Mouse (Mus musculus): Measurements from ENCODE around the gene Clic1. TPM values are rescaled to one million over a fixed set of nuclear protein-coding genes. Genes with fewer than 3 reads are reported as not detected.

The Clic1 gene
- total RNA-seq, 2 experiments from 2014 or later: 10.9 to 12.0 TPM

DNA sequence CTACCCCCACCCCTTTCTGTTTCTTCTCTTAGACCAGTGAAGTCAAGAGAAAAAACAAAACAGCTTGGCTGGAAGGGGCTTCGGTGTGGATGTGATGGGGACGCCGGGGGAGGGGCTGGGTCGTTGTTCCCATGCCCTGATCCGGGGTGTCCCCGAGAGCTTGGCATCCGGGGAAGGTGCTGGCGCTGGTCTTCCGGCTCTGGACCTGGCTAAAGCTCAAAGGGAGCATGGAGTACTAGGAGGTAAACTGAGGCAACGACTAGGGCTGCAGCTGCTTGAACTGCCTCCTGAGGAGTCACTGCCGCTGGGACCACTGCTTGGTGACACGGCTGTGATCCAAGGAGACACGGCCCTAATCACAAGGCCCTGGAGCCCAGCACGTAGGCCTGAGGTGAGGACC is 10.3 kb downstream of the Clic1 start:
- intact Hi-C loops (cut with DNase I): no loop called here
- DNase-seq: no peak

DNA sequence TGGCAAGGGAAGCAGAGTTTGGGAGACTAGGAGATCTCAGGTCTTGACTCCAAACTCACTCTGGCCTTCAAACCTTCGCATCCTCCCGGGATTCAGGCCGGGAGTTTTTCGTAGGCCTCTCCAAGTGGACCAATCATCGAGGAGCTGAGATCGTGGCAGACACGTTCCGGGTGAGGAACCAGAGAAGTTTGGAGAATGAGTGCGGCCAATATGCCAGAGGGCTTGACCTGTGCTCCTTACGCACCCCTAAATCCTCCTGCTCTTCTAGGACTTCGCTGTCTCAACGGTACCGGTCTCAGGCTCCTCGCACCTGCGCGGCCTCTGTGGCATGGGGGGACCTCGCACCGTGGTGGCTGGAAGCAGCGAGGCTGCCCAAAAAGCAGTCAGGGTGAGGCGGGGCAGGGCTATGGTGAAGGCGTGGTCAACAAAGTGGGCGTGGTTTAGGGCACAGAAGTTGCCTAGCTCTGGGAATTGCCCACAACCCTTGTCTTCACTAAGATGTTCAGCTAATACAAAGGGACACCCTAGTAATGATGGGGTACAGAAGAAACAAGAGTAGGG is 11.1 kb downstream of the Clic1 start:
- intact Hi-C loops (cut with DNase I): no loop called here
- no peak for DNase-seq

DNA sequence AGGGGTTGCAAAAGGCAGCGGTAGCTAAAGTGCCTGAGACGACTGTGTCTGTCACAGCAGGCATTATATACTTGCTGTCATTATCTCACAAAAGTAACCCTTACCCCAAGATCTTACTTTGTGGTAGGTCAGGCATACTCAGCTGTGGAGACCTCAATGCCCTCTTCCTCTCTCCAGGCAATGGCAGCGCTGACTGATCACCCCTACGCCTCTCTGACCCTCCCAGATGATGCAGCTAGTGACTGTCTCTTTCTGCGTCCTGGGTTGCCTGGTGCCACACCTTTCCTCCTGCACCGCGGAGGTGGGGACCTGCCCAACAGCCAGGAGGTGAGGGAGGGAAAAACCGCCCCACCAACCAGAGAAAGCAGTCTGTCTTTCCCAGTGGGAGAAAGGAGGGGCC is 11.5 kb downstream of the Clic1 start:
- intact Hi-C loops (cut with DNase I): no loop called here
- no peak for DNase-seq

DNA sequence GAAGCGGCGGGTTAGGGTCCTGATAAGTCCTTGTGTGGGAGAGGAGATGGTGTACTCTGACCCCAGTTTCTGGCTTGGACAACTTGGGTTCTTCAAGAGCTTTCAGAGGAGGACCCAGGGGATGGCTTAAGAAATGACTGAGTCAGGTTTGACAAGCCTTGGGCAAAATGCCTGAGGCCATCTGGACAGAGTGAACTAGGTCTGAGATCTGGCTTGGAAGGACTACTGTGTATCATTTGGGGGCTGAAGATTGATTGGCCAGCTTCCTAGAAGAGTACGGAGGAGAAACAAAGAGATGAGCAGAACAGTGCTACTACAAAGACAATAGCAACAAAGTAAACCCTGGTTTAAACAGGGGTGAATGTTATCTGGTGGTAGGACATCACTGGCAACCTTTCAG is 13.7 kb downstream of the Clic1 start:
- DNase-seq: no peak
- intact Hi-C loops (cut with DNase I): no loop called here

DNA sequence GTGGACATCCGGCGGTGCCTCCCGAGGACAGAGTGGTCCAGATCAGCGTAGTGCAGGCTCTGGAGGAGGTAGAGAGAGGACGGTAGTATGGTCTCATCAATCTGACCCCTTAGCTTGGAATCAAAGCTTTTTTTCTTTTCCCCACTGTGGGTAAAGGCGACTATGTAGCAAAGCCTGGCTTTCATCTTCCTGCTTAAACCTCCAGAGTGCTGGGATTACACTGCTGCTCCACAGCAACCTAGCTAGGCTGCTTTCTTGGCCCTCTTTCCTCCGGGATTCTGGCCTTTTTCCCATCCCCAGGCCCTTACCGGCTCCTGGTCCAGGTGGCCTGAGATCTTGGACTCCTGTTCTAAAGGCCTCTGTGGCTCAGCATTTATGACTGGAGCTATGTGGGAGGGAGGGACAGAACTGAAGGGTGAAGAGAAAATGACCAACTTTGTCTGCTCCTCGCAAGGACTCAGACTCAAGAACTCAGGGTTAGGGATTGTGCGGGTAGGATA is 14.7 kb downstream of the Clic1 start:
- DNase-seq: no peak
- intact Hi-C loops (cut with DNase I): no loop called here

DNA sequence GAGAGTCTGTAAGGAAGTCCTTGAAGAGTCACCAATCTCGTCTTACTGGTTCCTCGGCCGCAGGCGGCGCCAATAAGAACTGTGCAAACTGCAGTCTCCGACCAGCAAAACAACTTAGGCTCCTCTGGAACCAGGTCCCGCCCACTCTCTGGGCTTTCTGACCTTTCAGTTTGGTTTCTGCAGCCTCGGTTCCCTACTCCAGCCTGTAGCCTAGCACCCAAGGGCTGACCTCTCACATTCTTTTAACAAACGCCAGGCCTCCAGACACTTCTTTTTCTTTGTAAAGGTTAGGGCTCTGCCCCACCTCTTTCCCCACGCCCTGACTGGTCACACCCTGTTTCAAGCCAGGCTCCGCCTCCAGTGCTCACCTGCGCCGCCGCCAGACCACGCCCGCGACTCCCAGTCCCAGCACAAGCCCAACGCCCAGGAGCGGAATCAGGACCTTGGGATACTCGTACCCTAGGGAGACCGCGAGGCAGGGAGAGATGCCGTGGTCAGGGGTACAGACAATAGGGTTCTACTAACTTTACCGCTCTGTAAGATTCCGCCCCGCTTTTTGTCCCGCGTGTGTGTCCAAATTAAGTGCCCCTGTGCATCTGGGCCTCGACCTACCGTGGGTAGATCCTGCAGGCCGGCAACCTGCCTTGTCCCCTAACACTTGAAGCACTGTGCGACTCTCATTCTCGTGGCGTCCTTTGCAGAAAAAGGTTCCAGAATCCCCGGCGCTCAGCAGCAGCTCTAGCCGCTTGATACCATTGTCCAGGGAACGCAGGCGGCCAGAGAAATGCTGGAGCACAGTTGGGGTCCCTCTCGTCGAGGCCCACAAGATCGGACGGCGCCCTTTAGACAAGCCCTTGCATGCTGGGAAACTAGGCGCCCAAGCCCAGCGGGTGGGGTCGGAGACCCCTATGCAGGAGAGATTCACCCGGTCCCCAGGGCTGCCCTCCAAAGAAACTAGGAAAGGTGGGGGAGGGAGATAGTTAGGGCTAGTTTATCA is 15.5 kb downstream of the Clic1 start, which contains the start of gene Ly6g6c:
Gene Ly6g6c, plus strand, starts transcription at position 438 of the 997 bp plus-strand sequence.
- no peak for DNase-seq
- intact Hi-C loops (cut with DNase I): no loop called here

DNA sequence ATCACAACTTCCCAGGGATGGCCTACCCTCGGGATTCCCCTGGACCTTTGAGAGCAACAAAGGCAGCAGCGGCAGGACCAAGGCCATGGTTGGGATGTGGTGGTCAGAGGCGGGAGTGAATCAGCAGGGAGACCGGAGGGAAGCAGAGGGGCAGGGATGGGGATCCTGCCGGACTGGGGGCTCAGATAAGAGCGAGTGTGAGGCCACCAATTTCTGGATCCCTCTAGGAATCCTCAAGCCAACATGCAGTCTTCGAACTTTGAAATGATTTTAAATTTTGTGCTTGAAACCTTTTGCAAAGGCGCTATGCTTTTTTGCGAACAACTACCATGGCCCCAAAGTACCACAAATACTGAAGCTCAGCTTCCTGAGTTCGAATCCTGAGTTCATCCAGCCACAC is 16.3 kb downstream of the Clic1 start, which contains the start of gene Mpig6b:
Gene Mpig6b, minus strand, starts transcription at position 101 of the 400 bp plus-strand sequence.
- DNase-seq: no peak
- intact Hi-C loops (cut with DNase I): no loop called here

DNA sequence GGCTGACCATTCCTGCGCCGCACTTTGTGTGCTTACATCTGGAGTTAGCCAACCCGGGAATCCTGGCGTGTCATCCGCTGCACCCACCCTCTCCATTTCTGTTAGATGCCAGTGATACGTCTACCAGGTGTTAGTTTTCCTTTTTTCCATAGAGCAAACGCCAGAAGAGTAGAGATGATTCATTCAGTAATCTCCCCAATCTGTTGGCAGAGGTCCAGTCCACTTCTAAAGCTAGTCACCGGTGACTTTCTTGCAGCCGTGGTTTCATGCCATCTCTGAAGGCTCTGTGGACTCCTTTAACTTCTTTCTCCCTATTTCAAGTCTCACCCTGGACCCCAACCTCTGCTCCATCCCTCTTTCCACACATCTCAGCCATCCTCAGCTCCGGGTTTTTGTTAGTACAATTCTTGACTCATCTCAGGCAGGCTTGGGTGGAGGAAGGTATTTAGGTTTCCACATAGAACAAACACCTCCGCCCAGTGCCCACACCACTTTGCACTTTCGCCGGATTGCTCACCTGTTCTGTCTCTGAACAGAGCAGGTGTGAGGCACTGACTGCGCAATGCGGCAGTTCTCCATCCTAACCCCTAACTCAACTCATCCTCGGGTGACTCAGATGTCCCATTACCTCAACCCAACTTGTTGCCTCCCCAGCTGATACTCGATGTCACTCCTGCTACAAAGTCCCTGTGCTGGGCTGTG is 18.6 kb downstream of the Clic1 start:
- intact Hi-C loops (cut with DNase I): no loop called here
- DNase-seq: no peak

DNA sequence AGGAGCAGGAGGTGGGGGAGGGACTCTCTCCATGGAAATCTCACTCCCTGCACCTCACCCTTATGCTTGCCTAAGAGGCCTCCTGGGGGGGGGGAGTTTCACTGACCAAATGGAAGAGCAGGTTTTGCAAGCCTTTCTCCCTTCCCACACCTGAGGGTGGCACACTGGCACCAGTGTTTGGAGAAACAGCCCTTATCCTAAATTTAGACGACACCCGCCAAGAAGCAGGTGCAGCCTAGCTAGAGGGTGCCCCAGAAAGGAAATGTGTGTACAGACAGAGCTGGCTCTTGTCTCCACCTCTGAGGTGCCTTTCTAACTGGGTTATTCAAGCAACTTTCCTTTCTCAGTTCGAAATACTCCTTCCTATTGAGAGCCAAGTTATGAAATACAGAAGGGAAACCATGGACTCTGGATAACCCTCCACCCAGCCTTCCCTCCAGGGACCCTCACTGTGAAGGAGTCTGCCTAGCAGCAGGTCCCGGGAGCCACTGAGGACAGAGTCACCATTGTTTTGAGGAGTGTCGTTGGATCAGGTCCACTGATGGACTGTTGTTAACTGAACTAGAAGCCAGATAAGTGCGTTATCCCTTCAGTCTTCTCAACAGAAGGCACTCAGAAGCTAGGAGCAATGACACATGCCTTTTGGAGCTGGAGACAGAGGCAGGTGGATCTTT is 20.9 kb downstream of the Clic1 start:
- DNase-seq: no peak
- intact Hi-C loops (cut with DNase I): loop anchor here (2.0 kb wide), 1 partner anchor 36 kb away; no protein-coding TSS in a partner anchor

DNA sequence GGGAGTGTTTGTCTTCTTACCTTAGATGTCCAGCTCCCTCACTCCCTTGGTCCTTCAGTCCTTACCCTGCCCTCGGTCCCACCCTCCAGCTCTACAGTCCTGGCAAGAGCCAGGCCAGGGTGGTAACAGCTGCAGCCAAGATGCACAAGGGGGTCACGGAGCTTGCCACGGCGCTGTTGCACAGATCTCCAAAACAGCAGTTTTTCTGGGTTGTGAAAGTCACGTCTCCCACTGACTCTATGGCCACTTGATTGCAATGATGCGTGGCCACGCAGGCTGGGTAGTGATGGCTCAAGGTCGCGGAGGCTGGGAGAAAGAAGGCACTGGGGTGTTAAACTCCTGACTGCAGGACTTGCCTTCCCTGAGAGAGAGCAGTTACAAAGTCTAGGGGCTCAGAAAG is 21.7 kb downstream of the Clic1 start:
- no peak for DNase-seq

DNA sequence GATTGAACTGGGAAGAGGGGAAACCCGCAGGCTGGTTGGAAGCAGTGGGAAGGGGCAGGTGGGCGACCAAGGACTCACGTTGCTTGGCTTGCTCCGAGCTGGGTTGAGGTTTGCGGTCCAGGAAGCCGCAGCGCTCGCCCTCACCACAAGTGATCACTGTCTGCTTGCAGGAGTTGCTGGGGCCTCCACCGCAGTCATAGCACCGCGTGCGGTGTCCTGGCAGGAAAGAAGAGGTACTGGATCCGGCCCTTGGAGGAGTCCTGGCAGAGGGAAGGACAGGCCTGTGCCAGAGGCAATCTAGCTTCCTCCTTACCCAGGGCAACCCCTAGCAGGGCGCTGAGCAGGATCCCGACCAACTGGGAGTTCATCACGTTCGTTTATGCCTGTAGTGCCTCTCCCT is 24.3 kb downstream of the Clic1 start:
- no peak for DNase-seq
- intact Hi-C loops (cut with DNase I): no loop called here

More for the DNA sequence above, 21.7 kb downstream of the Clic1 start:
- intact Hi-C loops (cut with DNase I): loop anchor here (2.0 kb wide), 1 partner anchor 35 kb away; no protein-coding TSS in a partner anchor

DNA sequence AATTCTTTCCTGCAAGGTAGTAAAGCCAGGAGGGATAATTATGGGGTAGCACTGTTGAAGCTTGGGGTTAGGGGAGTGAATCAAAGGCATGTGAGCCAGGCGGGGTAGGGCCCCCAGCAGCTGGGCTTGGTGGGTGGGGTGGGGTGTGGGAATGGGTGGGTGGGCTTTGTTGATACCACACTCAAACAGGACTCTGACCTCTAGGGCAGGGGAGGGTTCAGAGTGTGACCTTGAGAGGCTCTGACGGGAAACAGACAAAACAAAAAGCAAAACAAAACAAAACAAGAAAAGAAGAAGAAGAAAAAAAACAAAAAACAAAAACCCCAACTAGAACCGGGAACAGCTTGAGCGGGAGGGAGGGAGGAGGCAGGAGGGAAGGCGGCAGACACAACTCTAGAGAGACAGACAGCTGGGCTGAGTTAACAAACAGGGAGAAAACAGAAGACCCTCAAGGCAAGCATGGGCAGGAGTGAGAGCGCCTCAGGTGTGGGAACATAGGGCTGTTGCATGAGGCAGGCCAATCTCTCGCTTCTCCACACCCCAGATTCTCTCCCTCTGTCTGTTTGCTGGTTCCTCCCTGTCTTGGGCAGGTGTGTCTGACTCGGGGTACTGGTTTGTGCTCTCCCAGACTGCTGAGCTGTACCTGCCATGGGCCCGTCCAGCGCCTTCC is 26.9 kb downstream of the Clic1 start, which contains the start of gene Ly6g6e:
Gene Ly6g6e, plus strand, starts transcription at position 396 of the 670 bp plus-strand sequence.
- no peak for DNase-seq
- intact Hi-C loops (cut with DNase I): no loop called here

DNA sequence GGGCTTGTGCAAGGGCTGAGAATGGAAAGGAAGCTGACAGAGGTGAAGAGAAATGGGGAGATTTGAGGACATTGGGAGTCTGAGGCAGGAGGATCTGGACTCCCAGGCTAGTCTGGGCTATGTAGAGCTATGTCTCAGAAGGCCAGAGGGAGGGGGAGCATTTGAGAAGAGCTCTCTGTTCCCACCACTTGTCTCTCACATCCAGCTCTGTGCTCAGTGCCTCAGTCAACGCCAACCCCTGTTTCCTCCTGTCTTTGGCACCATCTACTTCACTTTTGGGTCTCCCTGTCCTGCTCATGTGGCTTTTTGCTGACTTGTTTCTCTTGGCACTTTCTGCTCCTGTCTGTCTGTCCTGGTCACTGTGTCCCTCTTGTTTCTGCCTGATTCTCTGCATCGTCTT is 27.5 kb downstream of the Clic1 start:
- intact Hi-C loops (cut with DNase I): no loop called here
- DNase-seq: no peak

DNA sequence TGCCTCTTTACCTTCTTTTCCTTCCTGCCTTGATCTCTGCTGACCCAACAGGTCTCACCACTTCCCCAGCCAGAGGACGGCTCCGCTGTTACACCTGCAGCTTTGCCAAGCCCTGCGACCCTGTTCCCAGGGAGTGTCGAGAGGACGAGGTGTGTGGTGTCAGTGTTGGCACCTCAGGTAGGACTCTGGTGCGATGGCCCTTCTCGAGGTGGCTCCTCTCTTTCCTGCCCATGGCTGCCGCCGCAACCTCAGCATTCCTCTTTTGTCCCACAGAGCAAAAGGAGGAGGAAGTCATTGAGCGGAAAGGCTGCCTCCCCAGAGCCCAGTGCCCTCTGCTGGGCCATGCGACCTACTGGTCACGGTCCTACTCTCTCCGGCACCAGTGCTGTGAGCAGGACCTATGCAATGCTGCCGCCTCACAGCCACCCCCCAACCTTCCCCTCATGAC is 28.0 kb downstream of the Clic1 start, which contains the start of gene Ly6g6d:
Gene Ly6g6d, minus strand, starts transcription at position 280 of the 448 bp plus-strand sequence.
- DNase-seq: no peak
- intact Hi-C loops (cut with DNase I): no loop called here

DNA sequence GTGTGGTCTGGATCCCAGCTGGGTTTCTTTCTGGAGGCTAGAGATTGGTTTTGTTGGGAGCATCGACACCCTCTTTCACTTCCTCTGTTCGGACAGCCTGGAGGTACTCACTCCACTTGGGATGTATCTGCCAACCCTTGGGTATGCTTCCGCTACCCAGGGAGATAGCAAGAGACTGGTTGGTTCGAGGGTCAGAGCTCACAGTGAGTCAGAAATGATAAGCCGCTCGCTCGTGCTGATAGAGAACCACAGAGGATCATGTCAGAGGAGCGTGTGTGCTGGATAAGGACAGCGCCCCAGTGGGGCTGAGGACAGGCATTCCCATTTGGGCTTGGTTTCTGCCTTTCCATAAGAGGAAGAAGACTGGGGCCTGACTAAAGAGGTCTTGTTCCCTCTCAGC is 30.0 kb downstream of the Clic1 start:
- intact Hi-C loops (cut with DNase I): no loop called here
- DNase-seq: no peak

DNA sequence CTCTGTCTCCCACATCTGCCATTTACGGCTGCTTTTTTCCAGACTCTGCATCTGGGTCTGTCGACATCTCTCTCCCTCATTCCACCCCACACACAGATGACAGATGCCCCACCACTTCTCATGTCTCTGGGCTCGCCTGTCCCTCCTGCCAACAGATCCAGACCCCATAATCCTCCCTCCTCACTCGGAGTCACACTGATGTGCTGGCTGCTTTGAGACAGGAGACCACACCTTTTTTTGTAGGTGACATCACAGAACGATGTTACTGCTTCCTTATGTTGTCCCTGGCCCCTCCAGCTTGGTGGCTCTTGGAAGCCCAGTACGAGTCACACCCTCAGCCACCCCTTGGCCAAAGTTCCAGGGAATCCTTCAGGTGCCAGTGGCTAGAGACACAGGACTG is 30.5 kb downstream of the Clic1 start:
- no peak for DNase-seq
- intact Hi-C loops (cut with DNase I): no loop called here

DNA sequence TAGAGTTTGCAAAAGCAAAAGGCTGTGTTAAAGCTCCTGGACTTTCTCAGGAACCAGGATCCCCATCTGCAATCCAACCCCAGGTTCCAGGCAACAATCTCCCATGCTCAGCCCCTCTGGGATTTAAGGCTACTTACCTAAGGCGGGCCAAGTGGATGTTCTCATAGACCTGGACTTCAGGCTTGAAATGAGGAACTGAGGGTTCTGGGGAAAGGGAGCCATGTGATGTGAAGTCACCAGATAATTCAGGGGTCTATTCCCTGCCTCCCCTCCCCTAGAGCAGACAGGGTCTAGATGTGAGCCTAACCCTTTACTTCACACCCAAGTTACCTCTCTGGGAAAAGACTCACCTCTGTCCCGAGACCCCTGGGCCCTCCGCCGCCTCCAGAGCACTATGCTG is 30.9 kb downstream of the Clic1 start:
- intact Hi-C loops (cut with DNase I): no loop called here
- DNase-seq: no peak

DNA sequence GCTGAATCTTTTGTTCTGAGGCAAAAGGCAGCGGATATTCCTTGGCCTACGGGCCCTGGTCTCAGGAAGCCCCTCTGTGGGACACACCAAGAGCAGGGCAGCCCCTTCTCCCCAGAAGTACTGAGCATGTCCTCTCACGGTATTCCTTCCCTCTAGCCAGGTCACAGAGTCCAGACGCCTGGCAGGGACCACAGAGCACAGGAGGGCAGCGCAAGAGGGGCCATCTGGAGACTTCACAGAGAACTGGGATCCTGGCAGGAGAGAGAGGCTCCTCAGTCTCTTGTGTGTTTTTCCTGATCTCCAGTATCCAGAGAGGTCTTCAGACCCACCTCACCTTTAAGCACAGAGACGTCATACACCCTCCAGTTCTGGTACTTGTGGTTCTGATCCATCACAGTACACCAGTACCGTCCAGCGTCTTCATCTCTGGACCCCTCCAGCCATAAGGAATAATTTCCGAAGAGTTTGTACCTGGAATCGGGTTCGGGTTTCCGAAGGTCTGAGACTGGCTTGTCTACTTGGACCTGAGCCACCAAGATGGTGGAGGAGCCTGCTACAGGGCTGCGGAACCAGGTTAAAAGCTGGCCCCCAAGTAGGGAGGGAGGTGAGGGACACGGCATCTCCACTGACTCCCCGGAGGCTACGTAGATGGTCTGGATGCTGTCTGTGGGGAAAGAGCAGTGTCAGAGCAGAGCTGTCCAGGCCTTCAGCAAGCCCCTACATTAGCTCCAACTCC is 33.2 kb downstream of the Clic1 start:
- no peak for DNase-seq
- intact Hi-C loops (cut with DNase I): no loop called here
